In the genomic region with DNA sequence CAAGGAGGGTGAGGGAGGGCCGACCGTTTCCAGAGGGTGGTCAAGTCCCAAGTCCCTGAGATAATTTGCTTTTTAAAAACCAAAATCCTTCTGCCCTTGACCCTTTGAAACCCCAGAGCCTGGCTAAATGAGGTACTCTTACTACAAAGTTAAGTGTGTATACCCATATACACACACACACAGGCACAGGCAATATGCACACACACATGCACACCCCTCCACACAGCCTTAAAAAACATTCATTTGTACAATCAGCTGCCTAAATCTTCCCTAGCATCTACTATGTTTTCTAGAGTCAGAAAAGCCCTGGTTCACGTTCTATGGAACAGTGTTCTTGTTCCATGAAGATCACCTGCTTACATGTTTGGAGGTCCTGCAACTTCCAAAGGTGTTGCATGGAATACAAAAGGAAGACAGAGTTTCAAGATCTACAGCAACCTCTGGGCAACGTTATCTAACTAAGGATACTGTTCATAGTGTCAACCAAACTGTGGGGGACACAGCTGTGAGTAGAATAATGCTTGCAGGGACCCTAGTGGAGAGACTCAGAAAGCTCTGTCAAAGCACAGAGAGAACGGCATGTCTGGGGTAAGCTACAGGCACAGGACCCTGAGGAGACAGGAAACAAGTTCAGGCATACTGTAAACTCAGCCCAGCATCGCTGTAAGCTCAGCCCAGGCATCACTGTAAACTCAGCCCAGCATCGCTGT, we compare ENCODE assay signal across 11 mouse cellular contexts.
DNase-seq lines count a peak whose midpoint lies in the region; ATAC-seq and TF ChIP-seq lines count a peak whose summit lies in the region.
"Had no signal": no experiment of that assay in that cellular context is flagged by ENCODE, and none has a peak within 500 bp of the region (broad histone marks: within the 10 kb centered on the region; RNA-seq: fewer than 3 reads in every experiment).

No protein-coding gene starts in this region.

- H3K4me1 ChIP-seq in heart, adult 2 months (ENCODE audit: control insufficient read depth, insufficient read depth, low read length) = peaks cover 10% of the 10 kb centered on the region
- H3K4me1 ChIP-seq in liver, embryonic 11.5 days (replicated peaks; ENCODE audit: control insufficient read depth, insufficient read depth, low read length) = peaks cover 39% of the 10 kb centered on the region
- peaks cover 11% of the 10 kb centered on the region; the same call in 1 of the 2 replicates for H3K4me1 ChIP-seq in embryonic facial prominence, embryonic 14.5 days (ENCODE audit: control insufficient read depth, insufficient read depth, low read length)
- H3K4me1 ChIP-seq in liver, embryonic 15.5 days (replicated peaks) = peaks cover 60% of the 10 kb centered on the region

- H3K4me2 ChIP-seq in liver, embryonic 11.5 days = peak overlapping the region; percentile 40
- H3K4me2 ChIP-seq in embryonic facial prominence, embryonic 14.5 days (ENCODE audit: low read depth, low read length) = no peak overlapping the region
- H3K4me2 ChIP-seq in liver, embryonic 15.5 days = peak overlapping the region; percentile 48

- no peak for DNase-seq in heart, adult 2 months
- DNase-seq in heart, adult 8-10 months (ENCODE audit: low spot score) = no peak
- DNase-seq in liver, embryonic 11.5 days (ENCODE audit: low spot score) = no peak
- DNase-seq in liver = no peak
- DNase-seq in embryonic facial prominence, embryonic 14.5 days (ENCODE audit: low spot score) = no peak
- no peak for DNase-seq in cerebellum, postnatal 10 days
- DNase-seq: cerebellum, postnatal 36 days; right cerebral cortex, adult 18-20 months had no signal

- H3K9ac ChIP-seq in heart, adult 2 months (ENCODE audit: low read depth, low read length) = no peak overlapping the region
- H3K9ac ChIP-seq in liver, embryonic 11.5 days (ENCODE audit: low read depth, low read length) = 0 out of 2 replicates have a peak overlapping the region, but pooled peaks have one; percentile 36
- H3K9ac ChIP-seq in embryonic facial prominence, embryonic 14.5 days (ENCODE audit: low read depth, low read length) = no peak overlapping the region
- no peak overlapping the region for H3K9ac ChIP-seq in liver, embryonic 15.5 days

- 37% methylated on average over 7 of the region's 7 CpGs for WGBS in heart, adult 2 months
- WGBS in liver, embryonic 11.5 days = 43% methylated on average over 7 of the region's 7 CpGs
- 35% methylated on average over 6 of the region's 7 CpGs for WGBS in embryonic facial prominence, embryonic 14.5 days
- WGBS in liver, embryonic 15.5 days (ENCODE audit: insufficient replicate concordance) = 24% methylated on average over 7 of the region's 7 CpGs

- peak; percentile 55; the same call in 1 of the 2 replicates for ATAC-seq in liver, embryonic 11.5 days (replicated peaks; ENCODE audit: low FRiP score)
- 0 out of 2 replicates have a peak, but pooled peaks have one; percentile 9 for ATAC-seq in embryonic facial prominence, embryonic 14.5 days (ENCODE audit: low read depth)
- ATAC-seq in liver, embryonic 15.5 days (ENCODE audit: insufficient read depth) = peak; percentile 10

- no peak for TF ChIP-seq POLR2A in heart, adult 2 months (IDR thresholded peaks at IDR 0.05; ENCODE audit: insufficient read depth, low read depth, low read length)

- no peak for TF ChIP-seq EP300 in heart, adult 2 months (IDR thresholded peaks at IDR 0.05; ENCODE audit: insufficient read depth, low read depth, low read length)

- intact Hi-C loops in heart, adult 2 months (cut with DNase I) = loop anchor here (5.0 kb wide), 1 partner anchor 128 kb away; no protein-coding TSS in a partner anchor

- no peak for TF ChIP-seq CTCF in heart, adult 2 months (IDR thresholded peaks at IDR 0.05)

- peak overlapping the region; percentile 33; the same call in 1 of the 2 replicates for H3K27ac ChIP-seq in heart, adult 2 months
- peak overlapping the region; percentile 56 for H3K27ac ChIP-seq in liver, embryonic 11.5 days (ENCODE audit: low read depth, low read length)
- no peak overlapping the region for H3K27ac ChIP-seq in embryonic facial prominence, embryonic 14.5 days (replicated peaks; ENCODE audit: low read depth, low read length)
- H3K27ac ChIP-seq in liver, embryonic 15.5 days (replicated peaks) = peak overlapping the region; percentile 78
- H3K27ac ChIP-seq: hindbrain, postnatal 0 days; layer of hippocampus, adult 2 months had no signal

- H3K9me3 ChIP-seq in liver, embryonic 11.5 days (ENCODE audit: control insufficient read depth, low read length) = no peaks in the 10 kb centered on the region
- H3K9me3 ChIP-seq in embryonic facial prominence, embryonic 14.5 days (ENCODE audit: control insufficient read depth, low read length) = no peaks in the 10 kb centered on the region
- no peaks in the 10 kb centered on the region for H3K9me3 ChIP-seq in liver, embryonic 15.5 days (replicated peaks)

- H3K27me3 ChIP-seq in heart, adult 2 months (ENCODE audit: control insufficient read depth, insufficient read depth, low read length) = no peaks in the 10 kb centered on the region
- no peaks in the 10 kb centered on the region for H3K27me3 ChIP-seq in liver, embryonic 11.5 days (replicated peaks; ENCODE audit: control insufficient read depth, insufficient read depth, low read length)
- no peaks in the 10 kb centered on the region for H3K27me3 ChIP-seq in embryonic facial prominence, embryonic 14.5 days (replicated peaks; ENCODE audit: control insufficient read depth, insufficient read depth, low read length)
- H3K27me3 ChIP-seq in liver, embryonic 15.5 days = no peaks in the 10 kb centered on the region

- H3K36me3 ChIP-seq in heart, adult 2 months (ENCODE audit: control insufficient read depth, insufficient read depth, low read length) = peaks cover 5% of the 10 kb centered on the region; the same call in 1 of the 2 replicates
- H3K36me3 ChIP-seq in liver, embryonic 11.5 days (ENCODE audit: control insufficient read depth, insufficient read depth, low read length) = no peaks in the 10 kb centered on the region
- no peaks in the 10 kb centered on the region for H3K36me3 ChIP-seq in embryonic facial prominence, embryonic 14.5 days (ENCODE audit: control insufficient read depth, insufficient read depth, low read length)
- H3K36me3 ChIP-seq in liver, embryonic 15.5 days (replicated peaks) = no peaks in the 10 kb centered on the region

- no peak overlapping the region for H3K4me3 ChIP-seq in heart, adult 2 months
- no peak overlapping the region for H3K4me3 ChIP-seq in liver, embryonic 11.5 days (ENCODE audit: low read depth, low read length)
- H3K4me3 ChIP-seq in embryonic facial prominence, embryonic 14.5 days (ENCODE audit: low read depth, low read length) = no peak overlapping the region
- no peak overlapping the region for H3K4me3 ChIP-seq in liver, embryonic 15.5 days (replicated peaks)
- H3K4me3 ChIP-seq: layer of hippocampus, adult 2 months had no signal

- H3K79me2 ChIP-seq in heart, adult 2 months (replicated peaks; ENCODE audit: control insufficient read depth, insufficient read depth, low read length) = no peaks in the 10 kb centered on the region
